Mouse (Mus musculus) erythroblast, embryonic 14.5 days (primary cell): Measurements from ENCODE around the gene Dpy19l2.

Experiments used
- GATA1 ChIP-seq: IDR thresholded peaks from 2 replicates; pipeline ENCODE4 v1.6.1; 2012; ENCODE audit warnings: low read length, inconsistent platforms, mixed read lengths
- TAL1 ChIP-seq: IDR thresholded peaks from 3 replicates; pipeline ENCODE4 v1.6.1; 2012; ENCODE audit warnings: low read length, inconsistent platforms, mixed read lengths

DNA sequence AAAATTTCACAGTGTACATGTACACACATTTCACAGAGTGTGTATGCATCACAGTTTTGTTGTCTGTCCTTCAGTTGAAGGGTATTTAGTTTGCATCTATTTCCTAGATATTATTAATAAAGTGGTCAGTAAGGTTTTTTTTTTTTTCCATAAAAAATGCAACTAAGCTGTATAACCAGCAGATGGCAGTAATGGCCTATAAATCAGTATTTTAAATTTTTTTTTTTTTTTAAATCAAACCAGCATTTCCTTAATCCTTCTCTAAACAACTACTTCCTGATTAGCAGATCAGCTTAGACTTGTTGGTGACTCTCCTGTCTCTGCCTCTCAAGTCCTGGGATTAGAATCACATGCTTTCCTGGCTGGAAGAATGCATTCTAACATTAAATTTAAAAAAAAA, 5.2 kb upstream of the Dpy19l2 start:
- TF ChIP-seq GATA1 (no peak), TAL1 (no peak)
